Mouse (Mus musculus) monocyte, adult 5-6 weeks (primary cell): ENCODE measurements at regions not wholly inside any gene's neighbourhood (a gene's known extent, or its start where the extent isn't known, plus 50 kb on each side); places are given as distances from the start of the nearest gene placed in this dataset.
"Not testable (repeated sequence)": the region's sequence is repeated elsewhere in the genome, so short reads cannot be mapped to it uniquely, and the experiment has no call there.

Experiments
- ATAC-seq: fragments of 153-309, 156-312 bp; replicated peaks from 2 replicates; pipeline ENCODE4 v1.8.0; 2017; ENCODE audit warnings: mild to moderate bottlenecking; ENCODE audit not compliant: low TSS enrichment, insufficient number of reproducible peaks, severe bottlenecking, poor library complexity, low FRiP score

DNA sequence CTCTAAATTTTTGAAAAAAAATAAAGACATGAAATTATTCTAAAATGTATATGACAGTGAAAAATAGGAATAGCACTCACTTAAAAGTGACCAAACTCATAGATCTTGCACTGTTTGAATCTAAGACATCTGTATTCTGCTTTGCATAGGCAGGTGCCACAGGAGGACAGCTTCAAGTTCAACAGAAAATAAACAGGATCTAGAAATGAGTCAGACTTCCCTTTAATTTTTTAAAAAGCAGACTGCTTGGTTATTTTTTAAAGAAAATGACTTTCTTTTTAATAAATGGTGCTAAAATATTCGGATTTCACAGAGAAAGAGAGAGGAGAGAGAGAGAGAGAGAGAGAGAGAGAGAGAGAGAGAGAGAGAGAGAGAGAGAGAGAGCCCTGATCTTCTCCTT lies 123.8 kb upstream of the Myt1l start:
- no peak for ATAC-seq

GRCm38 (mm10) chr12:29409336-29410055 lies 118.7 kb upstream of the Myt1l start:
- ATAC-seq, result no peak

DNA sequence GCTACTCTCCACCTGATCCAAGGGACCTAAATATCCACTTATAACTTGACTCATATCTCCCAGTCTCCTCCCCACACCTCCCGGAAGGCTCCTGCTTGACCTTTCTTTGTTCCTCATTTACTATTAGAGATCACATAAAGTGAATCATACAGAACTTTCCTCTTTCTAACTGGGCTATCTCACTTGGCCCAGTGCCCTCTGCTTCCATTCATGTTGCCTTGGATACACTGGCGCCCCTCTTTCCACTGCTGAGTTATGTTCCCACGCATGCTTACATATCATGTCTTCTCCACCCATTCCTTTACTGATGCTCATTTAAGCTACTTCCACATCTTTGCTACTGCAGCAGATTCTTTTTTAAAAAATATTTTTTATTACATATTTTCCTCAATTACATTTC lies 94.2 kb upstream of the Myt1l start:
- ATAC-seq, result no peak

GRCm38 (mm10) chr12:29439343-29440019 lies 88.7 kb upstream of the Myt1l start:
- ATAC-seq, result no peak

- not testable (repeated sequence) for ATAC-seq
Measured at GRCm38 (mm10) chr12:29465201-29465600, 63.0 kb upstream of the Myt1l start.
